Mouse (Mus musculus) liver, postnatal 0 days (tissue): Measurements from ENCODE around the gene Sept8. TPM values are rescaled to one million over a fixed set of nuclear protein-coding genes. Genes with fewer than 3 reads are reported as not detected.
A peak's percentile ranks its signal among the peaks of the same experiment; 100 is the strongest.

Source experiments
- ATAC-seq: fragments of 200-750 bp; cut with Nextera tagmentation; 2 replicates; pipeline ENCODE4 v1.8.0; 2017; ENCODE audit warnings: mild to moderate bottlenecking, moderate library complexity
- DNase-seq: peaks from one replicate; pipeline ENCODE4 v3.0.0-alpha.2; 2016
- H3K27ac ChIP-seq: fragments of 300-500 bp; sonication (generic); 2 replicates; pipeline ENCODE4 v1.5.1; 2014; ENCODE audit warnings: antibody characterized with exemption, moderate library complexity, mild to moderate bottlenecking, low read depth
- H3K27me3 ChIP-seq: fragments of 300-500 bp; sonication (generic); 2 replicates; pipeline ENCODE4 v1.6.1; 2014; ENCODE audit warnings: low read length, control low read depth, mixed read lengths; ENCODE audit not compliant: insufficient read depth
- H3K36me3 ChIP-seq: fragments of 300-500 bp; sonication (generic); replicated peaks from 2 replicates; pipeline ENCODE4 v1.6.1; 2014; ENCODE audit warnings: mild to moderate bottlenecking, control low read depth, low read length, moderate library complexity, mixed read lengths; ENCODE audit not compliant: insufficient read depth
- H3K4me1 ChIP-seq: fragments of 300-500 bp; sonication (generic); 2 replicates; pipeline ENCODE4 v1.6.1; 2014; ENCODE audit warnings: antibody characterized with exemption, mild to moderate bottlenecking, control low read depth; ENCODE audit not compliant: insufficient read depth
- H3K4me2 ChIP-seq: fragments of 300-500 bp; sonication (generic); 2 replicates; pipeline ENCODE4 v1.6.1; 2014; ENCODE audit warnings: low read depth, mild to moderate bottlenecking, low read length, moderate library complexity, mixed read lengths
- H3K4me3 ChIP-seq: fragments of 300-500 bp; sonication (generic); 2 replicates; pipeline ENCODE4 v1.5.1; 2014; ENCODE audit warnings: low read depth, low read length
- H3K9ac ChIP-seq: fragments of 300-500 bp; sonication (generic); replicated peaks from 2 replicates; pipeline ENCODE4 v1.6.1; 2014; ENCODE audit warnings: mild to moderate bottlenecking, moderate library complexity
- H3K9me3 ChIP-seq: fragments of 300-500 bp; sonication (generic); 2 replicates; pipeline ENCODE4 v1.6.1; 2016; ENCODE audit warnings: mild to moderate bottlenecking, control low read depth, low read length, mixed read lengths
- CTCF ChIP-seq: sonication (generic); IDR thresholded peaks from 2 replicates; pipeline ENCODE4 v1.5.1; 2016; ENCODE audit warnings: antibody characterized with exemption, low read depth
- EP300 ChIP-seq: IDR thresholded peaks from 2 replicates; pipeline ENCODE4 v1.6.1; 2016; ENCODE audit warnings: antibody characterized with exemption, low read depth, mild to moderate bottlenecking
- WGBS: fragments of 180-500 bp; shearing (Covaris S2); extraction: QIAGEN DNeasy Blood & Tissue Kit; methylation state at CpG from one replicate; pipeline ENCODE4 v1.1.7; 2014; ENCODE audit not compliant: insufficient replicate concordance; 5-methylcytosine and 5-hydroxymethylcytosine counted together
- polyA plus RNA-seq: library from polyadenylated mRNA; unstranded; fragments of >200 nt; fragmentation: Nextera tagmentation; extraction: Ambion mirVana; gene quantifications from 2 replicates; pipeline ENCODE4 v1.2.1, GENCODE M21; 2015

The Sept8 gene
- polyA plus RNA-seq, 1 experiment from 2014 or later = 7.2 TPM

DNA sequence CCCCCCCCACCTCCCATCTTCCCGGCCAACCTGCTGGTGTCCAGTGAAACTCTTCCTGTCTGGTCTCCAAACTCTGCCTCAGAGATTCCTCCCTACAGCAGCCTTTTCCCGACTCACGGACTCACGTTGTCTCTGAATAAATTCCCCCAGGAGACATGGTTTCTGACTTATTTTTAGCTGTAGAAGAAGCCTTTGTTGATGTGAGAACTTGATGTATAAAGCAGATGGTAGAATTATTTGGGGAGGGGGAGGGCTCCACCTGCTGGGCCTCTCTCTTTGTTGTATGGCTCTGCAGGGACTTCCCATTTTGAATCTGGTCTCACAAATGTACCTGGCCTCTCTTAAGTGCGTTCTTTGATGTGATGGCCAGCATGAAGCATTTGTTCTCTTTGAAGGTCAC is 8.7 kb upstream of the Sept8 start:
- Histone ChIP-seq H3K36me3 (no peaks in the 10 kb centered on the region), H3K9me3 (no peaks in the 10 kb centered on the region), H3K4me1 (no peaks in the 10 kb centered on the region), H3K27ac (no peak overlapping the region), H3K9ac (no peak overlapping the region), H3K4me2 (no peak overlapping the region), H3K27me3 (no peaks in the 10 kb centered on the region), H3K4me3 (no peak overlapping the region)
- 68% methylated on average over 5 of the region's 5 CpGs for WGBS
- no peak for DNase-seq
- TF ChIP-seq CTCF (no peak), EP300 (no peak)
- ATAC-seq = no peak

DNA sequence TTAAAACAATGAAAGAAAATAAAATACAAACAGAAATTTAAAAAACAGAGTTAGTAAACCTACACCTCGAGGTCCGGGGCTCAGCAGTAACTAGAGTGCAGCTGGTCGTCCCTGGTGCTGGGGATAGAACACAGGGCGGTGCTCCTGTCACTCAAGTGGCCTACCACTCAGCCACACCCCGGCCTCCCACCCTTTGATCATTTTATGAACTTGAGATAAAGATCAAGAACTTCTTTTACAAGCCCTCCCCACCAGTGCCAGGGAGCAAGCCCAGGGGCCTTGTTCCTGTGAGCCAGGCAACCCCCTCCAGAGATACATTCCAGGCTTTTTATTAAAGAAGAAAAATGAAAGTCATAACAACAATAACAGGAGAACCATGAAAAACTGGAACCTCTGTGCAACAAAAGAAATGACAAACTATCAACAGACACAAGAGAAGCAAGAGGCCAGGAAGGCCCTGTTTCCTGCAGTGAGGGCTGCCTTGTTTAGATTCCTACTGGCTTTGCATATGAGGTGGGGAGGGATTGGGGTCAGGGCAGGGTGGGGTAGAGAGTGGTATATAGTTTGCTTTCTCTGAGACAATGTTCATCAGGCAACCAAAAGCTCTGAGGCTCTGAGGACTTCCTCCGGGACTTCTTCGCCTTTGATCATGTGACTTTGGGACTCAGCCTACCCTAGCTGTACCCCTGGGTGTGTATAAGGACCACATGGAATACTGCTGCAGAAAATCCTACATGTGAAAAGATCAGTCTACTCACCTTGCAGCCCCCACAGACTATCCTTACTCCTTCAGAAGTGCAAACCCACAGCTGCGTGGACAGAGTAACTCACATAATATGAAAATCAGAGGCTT is 2.1 kb upstream of the Sept8 start:
- Histone ChIP-seq H3K36me3 (no peaks in the 10 kb centered on the region), H3K4me1 (peaks cover 13% of the 10 kb centered on the region; the same call in 1 of the 2 replicates), H3K9me3 (no peaks in the 10 kb centered on the region), H3K4me3 (no peak overlapping the region), H3K27ac (peak overlapping the region; percentile 57; the same call in 1 of the 2 replicates), H3K9ac (no peak overlapping the region), H3K4me2 (peak overlapping the region; percentile 40), H3K27me3 (no peaks in the 10 kb centered on the region)
- DNase-seq (no peak), ATAC-seq (no peak)
- TF ChIP-seq EP300 = no peak
- TF ChIP-seq CTCF = no peak
- WGBS = 36% methylated on average over 8 of the region's 8 CpGs

DNA sequence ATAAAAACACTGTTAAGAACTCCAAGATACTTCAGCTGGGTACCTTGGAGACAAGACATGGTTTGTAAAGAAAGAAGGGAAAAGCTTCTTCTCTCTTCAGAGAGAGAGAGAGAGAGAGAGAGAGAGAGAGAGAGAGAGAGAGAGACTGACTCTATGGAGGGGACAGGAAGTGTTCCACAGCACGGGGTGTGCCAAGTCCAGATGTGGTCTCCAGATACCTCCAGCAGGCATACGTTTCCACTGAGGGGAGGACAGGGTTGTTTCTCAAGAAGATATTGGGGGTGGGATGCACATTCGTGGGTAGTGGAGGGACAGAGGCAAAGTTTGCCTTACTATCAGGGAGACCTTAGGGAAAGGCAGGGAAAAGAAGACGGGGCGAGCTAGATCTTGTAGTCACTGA is 298 bp upstream of the Sept8 start:
- 20% methylated on average over 5 of the region's 5 CpGs for WGBS
- TF ChIP-seq EP300 (no peak; the same call in 1 of the 2 replicates), CTCF (no peak)
- Histone ChIP-seq H3K36me3 (no peaks in the 10 kb centered on the region), H3K27me3 (no peaks in the 10 kb centered on the region), H3K27ac (peak overlapping the region; percentile 79), H3K4me2 (peak overlapping the region; percentile 79), H3K4me3 (peak overlapping the region; percentile 72), H3K9me3 (no peaks in the 10 kb centered on the region), H3K9ac (peak overlapping the region; percentile 79), H3K4me1 (peaks cover 24% of the 10 kb centered on the region)
- ATAC-seq (peak; percentile 40), DNase-seq (peak; percentile 49)

DNA sequence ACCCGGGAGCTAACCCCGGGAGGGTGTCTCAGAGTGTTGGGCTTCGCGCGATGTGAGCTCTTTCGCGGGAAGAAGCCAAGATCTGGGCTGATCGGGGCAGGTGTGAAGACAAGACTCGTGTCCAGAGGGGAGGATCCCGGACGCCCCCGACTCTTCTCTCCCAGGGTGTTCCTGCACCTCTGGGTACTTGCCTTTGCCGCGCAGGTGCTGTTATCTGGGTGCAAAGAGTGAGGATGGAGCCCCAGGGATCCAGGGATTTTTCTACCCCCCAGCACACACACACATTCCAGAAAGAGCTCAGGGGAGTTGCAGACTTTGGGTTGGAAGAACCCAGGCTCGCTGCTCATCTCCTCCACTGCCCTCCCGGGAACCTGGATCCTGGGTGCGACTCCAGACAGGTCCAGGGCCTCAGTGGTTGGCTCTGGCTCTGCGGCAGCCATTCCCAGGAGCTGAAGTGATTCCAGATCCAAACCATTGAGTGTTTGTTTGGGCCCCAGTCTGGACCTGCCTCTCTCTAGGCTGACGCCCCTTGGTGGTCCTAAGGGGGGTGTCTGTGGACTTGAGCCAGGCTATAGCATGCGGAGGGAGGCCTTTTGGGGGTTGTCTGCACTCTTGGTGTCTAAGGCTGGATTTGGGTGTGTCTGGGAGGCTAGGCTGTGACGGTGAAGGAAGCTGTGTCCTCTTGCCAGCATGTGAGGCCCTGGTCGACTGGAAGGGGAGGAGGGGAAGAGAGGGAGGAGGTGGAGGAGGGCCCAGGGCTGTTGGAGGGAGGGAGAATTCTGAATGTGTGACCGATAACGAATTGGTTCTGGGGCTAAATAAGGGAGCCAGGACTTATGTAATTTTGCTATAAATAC is 1.3 kb downstream of the Sept8 start:
- Histone ChIP-seq H3K27ac (peak overlapping the region; percentile 79), H3K9me3 (no peaks in the 10 kb centered on the region), H3K27me3 (no peaks in the 10 kb centered on the region), H3K4me1 (peaks cover 24% of the 10 kb centered on the region), H3K4me3 (peak overlapping the region; percentile 72), H3K9ac (peak overlapping the region; percentile 79), H3K36me3 (no peaks in the 10 kb centered on the region), H3K4me2 (peak overlapping the region; percentile 79)
- TF ChIP-seq CTCF (no peak), EP300 (no peak)
- 8% methylated on average over 19 of the region's 24 CpGs for WGBS
- ATAC-seq (peak; percentile 72), DNase-seq (peak; percentile 66)

DNA sequence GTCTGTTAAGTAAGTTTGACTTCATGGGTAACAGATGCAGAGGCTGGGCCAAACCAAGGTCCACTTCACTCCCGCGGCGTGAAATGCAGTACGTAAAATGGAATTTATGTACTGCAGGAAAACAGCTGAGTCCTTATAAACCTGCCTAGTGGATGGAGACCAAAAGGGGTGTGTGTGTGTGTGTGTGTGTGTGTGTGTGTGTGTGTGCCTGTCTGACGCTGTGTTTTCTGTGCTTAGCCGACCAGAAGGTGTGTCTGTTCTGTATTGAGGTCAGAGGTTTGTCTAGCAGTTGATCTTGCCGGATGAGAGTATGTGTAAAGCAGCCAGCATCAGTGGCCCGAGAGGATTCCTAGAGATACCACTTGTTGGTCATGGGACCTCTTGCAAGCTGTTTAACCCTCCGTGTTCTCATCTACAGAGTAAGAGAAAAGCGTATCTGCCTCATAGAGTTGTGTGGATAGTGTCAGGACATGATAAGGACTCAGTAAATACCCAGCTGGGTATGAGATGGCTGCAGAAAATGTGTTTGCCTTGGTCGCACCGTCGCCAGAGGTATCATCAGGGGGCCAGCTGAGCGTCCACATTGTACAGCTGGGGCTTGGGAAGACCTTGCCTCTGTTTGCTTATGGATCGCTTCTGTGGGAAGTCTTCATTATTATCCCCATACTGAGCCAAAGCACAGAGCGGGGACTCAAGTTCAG is 2.2 kb downstream of the Sept8 start:
- peak overlapping the region; percentile 79 for H3K4me2 ChIP-seq
- TF ChIP-seq CTCF (no peak), EP300 (peak; percentile 33; the same call in 1 of the 2 replicates)
- DNase-seq (no peak), ATAC-seq (peak; percentile 18)
- no peaks in the 10 kb centered on the region for H3K36me3 ChIP-seq
- WGBS = 36% methylated on average over 16 of the region's 16 CpGs
- no peaks in the 10 kb centered on the region for H3K9me3 ChIP-seq
- H3K4me1 ChIP-seq = peaks cover 24% of the 10 kb centered on the region
- peak overlapping the region; percentile 69 for H3K27ac ChIP-seq
- no peaks in the 10 kb centered on the region for H3K27me3 ChIP-seq
- H3K4me3 ChIP-seq = peak overlapping the region; percentile 72
- H3K9ac ChIP-seq = peak overlapping the region; percentile 79

DNA sequence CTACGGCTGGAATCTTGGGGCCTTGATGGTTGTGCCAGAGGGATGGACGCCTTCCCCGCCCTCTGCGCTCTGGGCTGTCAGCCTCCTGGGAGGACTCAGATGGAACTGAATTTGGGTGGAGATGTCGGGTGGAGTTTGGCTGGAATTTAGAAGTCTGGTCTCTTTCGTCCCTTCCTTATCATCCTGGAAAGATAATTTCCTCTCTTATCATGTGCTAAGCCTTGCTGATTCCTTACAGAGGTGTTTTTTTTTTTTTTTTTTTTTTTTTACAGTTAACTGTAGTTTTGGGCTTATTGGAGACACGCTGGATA is 2.7 kb downstream of the Sept8 start:
- Histone ChIP-seq H3K27me3 (no peaks in the 10 kb centered on the region), H3K4me2 (peak overlapping the region; percentile 79), H3K9ac (peak overlapping the region; percentile 79; the same call in 1 of the 2 replicates), H3K27ac (peak overlapping the region; percentile 69; the same call in 1 of the 2 replicates), H3K9me3 (no peaks in the 10 kb centered on the region), H3K4me3 (peak overlapping the region; percentile 72), H3K4me1 (peaks cover 23% of the 10 kb centered on the region), H3K36me3 (no peaks in the 10 kb centered on the region)
- DNase-seq (no peak), ATAC-seq (no peak)
- TF ChIP-seq EP300 (no peak), CTCF (no peak)
- 60% methylated on average over 7 of the region's 7 CpGs for WGBS
